Mouse (Mus musculus): ENCODE measurements around the gene Capn7. TPM values are rescaled to one million over a fixed set of nuclear protein-coding genes. Genes with fewer than 3 reads are reported as not detected.
A peak's percentile ranks its signal among the peaks of the same experiment; 100 is the strongest.

Gene Capn7
- total RNA-seq, 2 experiments from 2014 or later: 35.6 to 37.2 TPM

DNA sequence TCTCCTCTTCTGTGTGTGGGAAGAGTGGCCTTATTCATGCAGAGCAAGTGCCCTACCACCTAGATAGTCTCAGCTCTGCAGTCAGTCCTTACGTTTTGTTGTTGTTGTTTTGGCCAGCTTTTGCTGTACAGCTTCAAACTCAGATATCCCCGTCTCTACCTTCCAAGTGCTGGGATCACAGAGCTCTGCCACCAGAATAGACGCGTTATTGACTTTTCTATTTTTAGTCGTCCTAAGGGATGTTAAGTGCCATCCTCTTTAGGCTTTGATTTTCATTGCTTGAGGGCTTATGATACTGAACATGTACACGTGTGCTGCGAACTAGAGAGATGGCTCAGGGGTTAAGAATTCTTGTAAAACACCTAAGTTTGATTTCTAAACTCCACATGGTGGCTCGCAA lies 6.8 kb downstream of the Capn7 start:
- intact Hi-C loops (cut with DNase I): no loop called here
- no peak for DNase-seq (ENCODE audit: low spot score in 2 of 2)

DNA sequence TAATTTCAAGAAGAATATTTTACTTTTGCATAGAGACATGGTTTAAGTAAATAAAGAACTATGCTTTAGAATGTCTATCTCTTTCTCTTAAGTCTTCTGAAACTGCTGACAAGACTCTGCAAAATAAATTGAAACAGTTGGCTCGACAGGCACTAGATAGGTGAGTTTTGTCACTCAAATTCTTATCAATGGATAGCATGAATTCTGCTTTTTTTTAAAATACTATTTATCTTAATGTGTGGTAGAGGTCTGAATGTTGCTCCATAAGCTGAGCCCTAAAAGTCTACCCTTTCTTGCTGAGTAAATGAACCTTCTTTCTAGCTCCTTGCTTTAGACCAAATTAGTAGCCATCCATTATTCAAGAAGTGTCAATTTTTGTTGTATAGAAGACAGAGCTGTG lies 8.9 kb downstream of the Capn7 start:
- intact Hi-C loops (cut with DNase I): no loop called here
- DNase-seq (ENCODE audit: low spot score in 2 of 2): no peak

DNA sequence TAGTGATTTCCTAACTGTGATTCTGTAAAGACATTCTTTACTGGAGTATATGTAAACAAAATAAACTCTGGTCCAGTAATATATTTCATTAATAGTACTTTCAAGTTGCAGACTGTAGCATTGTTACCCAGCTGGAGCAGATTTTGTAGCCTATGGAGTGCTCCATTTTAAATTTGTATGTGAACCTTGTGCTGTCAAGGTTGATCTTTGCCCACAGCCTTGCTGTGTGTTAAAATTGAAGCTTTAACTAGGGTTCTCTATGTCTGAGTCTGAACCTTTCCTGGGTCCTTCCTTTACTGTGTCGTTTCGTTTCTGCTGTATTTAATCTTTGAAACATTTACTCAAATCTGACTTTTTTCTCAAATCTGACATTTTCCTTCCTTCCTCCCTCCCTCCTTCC lies 25.8 kb downstream of the Capn7 start:
- intact Hi-C loops (cut with DNase I): no loop called here
- DNase-seq (ENCODE audit: low spot score in 2 of 2): no peak

DNA sequence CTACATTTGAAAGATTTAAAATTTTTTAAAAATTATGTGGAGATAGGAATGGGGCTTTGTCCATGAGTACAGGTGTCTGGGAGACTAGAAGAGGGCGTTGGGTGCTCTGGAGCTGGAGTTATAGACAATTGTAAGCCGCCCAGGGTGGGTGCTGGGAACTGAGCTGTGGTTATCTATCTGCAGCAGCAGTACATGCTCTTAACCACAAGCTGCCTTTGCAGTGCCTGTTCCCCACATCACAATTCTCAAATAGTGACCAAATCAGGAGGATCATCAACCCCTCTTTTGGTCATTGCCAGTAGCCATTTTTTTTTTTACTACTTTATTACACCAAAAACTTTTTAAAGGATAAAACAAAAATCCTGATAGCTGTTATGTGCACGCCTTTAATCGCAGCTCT lies 28.2 kb downstream of the Capn7 start:
- intact Hi-C loops (cut with DNase I): no loop called here
- DNase-seq (ENCODE audit: low spot score in 2 of 2): no peak

DNA sequence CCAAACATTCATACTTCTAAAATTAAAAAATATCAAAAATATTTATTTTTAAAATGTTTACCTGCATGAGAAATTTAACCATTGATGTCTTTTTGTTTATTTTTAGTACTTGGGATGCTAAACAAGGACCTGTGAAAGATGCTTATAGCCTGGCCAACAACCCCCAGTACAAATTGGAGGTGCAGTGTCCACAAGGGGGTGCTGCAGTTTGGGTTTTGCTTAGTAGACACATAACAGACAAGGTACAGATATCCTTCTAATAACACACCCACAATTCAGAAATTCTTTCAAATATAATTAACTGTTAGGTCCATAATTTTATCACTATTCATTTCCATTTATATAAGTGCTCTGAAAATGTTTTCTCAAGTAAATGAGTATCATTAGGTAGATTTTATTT lies 28.9 kb downstream of the Capn7 start:
- DNase-seq (ENCODE audit: low spot score in 2 of 2): peak in 1 of 2 experiments; percentile 75
- intact Hi-C loops (cut with DNase I): loop anchor here (1.0 to 5.0 kb wide), 2 partner anchors 72 to 107 kb away; partner anchors contain the start of gene Sh3bp5

DNA sequence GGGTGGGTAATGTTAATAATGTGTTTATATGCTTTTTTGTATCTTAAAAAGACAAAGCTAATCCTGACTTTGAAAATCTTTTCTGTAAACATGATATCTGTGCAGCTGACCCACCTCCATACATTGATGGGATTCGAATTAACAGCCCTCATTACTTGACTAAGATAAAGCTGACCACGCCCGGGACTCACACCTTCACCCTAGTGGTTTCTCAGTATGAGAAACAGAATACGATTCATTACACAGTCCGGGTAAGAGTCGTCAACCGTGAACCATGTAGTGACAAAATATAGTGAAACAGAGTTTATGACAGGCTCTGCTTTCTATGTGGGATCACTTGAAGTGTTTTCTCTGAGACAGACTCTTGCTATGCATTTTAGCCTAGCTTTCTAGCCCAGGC lies 31.5 kb downstream of the Capn7 start:
- DNase-seq (ENCODE audit: low spot score in 2 of 2): no peak
- intact Hi-C loops (cut with DNase I): loop anchor here (5.0 kb wide), 1 partner anchor 69 kb away; the partner anchor contains the start of gene Sh3bp5

DNA sequence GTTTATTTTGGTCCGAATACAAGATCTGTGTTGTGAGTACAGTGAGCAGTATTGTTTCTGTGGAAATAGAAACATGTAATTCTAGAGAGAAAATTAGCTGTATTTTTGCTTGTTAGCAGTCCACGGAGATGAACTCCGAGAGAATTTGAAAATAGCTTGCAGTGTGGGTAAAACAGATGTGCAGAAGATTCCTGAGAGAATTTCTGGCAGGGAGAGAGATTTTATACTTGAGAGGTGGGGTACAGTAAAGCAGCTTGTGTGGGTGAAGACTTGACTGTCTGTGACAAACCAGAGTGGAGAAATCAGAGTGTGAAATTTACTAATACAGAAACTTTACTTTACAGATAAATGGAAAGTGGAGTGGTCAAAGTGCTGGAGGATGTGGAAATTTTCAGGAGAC lies 32.9 kb downstream of the Capn7 start:
- DNase-seq (ENCODE audit: low spot score in 2 of 2): no peak
- intact Hi-C loops (cut with DNase I): loop anchor here (5.0 kb wide), 1 partner anchor 68 kb away; the partner anchor contains the start of gene Sh3bp5

DNA sequence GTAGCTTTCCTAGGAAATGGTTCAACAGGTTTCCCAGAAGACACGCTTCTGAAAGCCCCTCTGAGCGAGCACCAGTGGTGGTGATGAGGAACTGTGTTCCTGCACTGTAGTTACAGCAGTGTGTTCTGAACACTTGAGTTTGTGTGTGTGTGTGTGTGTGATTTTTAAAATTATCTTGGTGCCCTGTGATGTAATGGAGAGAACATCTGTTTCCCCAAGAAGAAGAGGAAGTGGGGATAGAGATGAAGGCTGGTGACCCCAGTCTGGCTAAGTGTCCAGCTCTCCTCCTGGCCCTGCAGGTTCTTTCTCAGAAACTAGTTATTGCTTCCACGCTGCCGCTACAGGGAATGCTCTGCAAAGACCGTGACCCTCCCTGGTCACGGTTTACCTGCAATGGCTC lies 38.0 kb downstream of the Capn7 start:
- intact Hi-C loops (cut with DNase I): no loop called here

DNA sequence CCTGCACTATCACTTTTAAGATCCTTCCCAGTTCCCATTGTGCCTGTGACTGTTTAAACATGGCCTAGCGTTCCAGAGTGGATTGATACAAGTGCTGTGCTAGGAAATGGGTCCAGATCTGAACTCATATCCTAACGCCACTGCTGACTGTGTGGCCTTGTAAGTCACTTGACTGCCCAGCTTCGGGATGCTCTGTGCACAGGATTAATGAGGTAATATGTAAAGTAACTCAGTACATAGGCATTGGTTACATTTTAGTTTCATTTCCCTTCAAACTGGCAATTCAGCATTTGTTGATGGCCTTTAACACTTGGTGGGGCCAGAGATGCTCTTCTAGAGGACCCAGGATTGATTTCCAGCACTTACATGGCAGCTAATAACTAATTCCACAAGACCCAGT lies 39.9 kb downstream of the Capn7 start:
- intact Hi-C loops (cut with DNase I): no loop called here
- DNase-seq (ENCODE audit: low spot score in 2 of 2): no peak

More for the DNA sequence above, 38.0 kb downstream of the Capn7 start:
- no peak for DNase-seq (ENCODE audit: low spot score in 2 of 2)

DNA sequence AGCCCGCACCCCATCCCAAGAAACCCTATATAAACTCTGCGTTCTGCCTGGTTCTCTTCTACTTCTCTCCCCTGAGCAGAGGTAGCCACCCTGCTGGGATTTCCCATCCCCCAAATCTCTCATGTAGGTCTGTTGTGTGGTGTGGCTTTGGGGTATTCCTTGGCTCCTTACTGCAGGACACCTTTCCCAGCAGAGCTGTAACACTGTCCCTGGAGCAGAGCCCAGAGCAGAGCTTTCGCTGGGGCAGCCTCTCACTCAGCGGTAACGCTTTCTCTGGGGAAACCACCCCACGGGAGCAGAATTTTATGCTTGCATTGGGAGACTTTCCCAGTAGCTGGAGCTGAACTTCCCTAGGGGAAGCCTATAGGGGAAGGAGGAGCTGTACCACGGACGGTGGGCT lies 45.8 kb downstream of the Capn7 start:
- intact Hi-C loops (cut with DNase I): no loop called here
- peak in 1 of 2 experiments; percentile 50 for DNase-seq (ENCODE audit: low spot score in 2 of 2)

DNA sequence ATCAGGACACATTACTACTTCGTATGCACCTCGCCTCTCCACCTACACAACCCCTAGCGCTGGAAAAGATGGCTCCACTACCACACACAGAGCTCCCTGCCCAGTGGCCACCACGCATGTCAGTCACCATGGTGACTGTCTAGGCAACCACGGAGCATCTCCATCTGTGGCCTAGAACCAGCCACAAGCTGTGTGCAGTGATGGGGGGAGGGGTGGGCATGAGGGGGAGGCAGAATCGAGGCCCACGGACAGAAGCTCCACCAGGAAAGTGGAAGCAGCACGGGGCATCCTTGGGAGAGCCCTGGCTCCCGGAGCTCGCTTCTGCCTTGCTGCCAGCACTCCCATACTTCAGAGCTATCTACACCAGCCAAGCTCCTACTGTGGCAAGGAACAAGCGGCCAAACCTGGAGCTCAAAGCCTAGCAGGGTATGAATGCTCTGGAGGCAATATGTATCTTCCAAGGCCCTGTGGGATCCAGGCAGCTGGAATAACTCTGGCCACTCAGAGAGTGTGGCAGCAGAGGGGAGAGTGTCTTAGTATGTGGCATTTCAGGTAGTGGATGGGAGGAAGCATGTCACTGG lies 47.1 kb downstream of the Capn7 start:
- intact Hi-C loops (cut with DNase I): loop anchor here (2.0 kb wide), 1 partner anchor 21 kb away; no protein-coding TSS in a partner anchor
- DNase-seq (ENCODE audit: low spot score in 2 of 2): peak; percentile 71 to 94

DNA sequence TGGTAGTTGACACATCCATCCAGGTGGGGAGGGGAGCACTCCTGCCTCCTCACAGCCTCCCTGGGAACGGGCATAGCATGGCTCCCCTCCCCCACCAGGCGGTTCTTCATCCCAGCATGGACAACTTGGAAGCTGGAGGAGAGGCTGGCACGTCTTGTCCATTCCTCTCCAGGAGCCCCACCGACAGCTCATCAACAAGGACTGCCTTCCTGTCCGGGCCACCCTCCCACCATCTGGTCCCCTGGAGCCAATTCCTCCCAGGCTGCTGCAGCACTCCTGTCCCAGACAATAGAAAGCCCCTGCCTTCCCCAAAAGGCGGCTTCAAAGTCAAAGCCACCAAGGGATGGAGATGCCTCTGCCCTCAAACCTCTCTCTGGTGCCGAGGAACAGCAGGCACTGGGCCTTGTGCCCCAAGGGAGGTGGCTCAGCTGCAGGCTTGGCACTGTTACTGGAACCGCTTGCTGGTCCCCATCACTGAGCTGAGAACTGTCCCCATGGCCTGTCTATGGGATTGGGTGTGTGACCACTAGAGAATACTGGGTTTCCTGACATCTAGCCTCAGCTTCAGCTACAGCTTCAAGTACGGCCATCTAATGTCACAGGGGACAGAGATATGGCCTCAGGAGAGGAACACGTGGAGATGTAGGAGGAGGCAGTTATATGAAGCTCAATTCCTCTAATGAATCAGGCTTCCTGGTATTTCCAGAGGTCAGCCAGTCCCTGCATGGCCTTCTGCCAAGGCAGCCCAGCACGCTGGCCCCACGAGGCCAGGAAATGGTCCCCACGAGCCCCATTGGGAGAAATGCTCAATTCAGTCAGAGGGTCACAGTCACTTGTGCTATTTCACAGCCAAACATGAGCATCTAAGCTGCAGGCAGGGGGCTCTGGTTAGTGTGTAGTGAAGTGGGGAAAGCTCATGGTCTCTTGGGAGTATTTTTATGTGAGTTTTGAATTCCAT lies 48.2 kb downstream of the Capn7 start:
- DNase-seq (ENCODE audit: low spot score in 2 of 2): no peak
- intact Hi-C loops (cut with DNase I): loop anchor here (2.0 kb wide), 1 partner anchor 20 kb away; no protein-coding TSS in a partner anchor

DNA sequence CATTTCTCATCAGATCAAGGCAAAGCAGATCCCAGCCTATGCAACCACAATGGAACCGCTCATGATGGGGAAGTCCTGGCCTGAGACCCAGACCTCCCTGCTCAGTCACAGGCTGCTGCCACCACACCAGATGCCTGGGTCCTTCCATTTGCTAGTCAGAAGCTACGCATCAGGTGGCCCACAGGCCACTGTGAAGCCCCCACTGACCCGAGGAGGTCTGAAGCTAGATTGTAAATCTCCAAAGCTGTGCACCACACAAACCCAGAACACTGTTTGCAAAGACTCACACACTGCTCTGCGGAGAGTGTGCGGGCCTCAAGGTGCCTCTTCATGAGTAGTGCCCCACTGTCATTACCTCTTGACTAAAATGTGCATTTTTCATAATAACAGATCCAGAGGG lies 49.0 kb downstream of the Capn7 start:
- no peak for DNase-seq (ENCODE audit: low spot score in 2 of 2)
- intact Hi-C loops (cut with DNase I): loop anchor here (2.0 kb wide), 1 partner anchor 19 kb away; no protein-coding TSS in a partner anchor

DNA sequence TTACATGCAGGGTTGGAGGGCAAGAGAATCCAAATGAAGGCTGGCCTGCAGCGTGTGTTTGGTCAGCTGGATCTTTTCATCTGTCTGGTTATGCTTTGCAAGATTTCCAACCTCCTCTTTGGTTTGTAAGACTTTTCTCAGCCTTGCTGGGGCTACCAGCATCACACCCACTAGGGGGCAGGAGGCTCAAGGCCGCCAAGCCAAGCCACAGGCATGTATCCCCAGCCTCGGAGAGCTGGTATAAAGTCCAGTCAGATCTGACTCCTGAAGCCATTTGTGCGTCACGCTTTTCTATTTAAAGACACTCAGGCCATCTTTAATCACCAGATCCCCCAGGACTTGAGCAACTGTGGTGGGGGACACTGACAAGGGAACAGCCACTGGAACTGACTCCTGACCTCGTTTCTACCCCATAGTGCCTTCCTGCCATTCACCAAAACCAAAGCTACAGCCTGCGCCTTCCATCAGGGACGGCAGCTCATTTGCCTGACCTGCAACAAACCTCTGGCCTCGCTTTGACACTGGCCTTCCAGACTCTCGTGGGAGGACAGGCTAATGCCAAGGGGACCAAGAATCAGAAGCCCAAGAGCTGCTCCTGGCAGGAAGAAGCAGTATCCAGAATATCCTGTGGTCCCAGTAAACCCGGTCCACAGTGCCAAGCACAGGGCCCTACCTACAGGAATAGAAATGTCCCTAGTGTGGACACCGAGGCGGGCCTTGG lies 49.7 kb downstream of the Capn7 start:
- DNase-seq (ENCODE audit: low spot score in 2 of 2): peak in 1 of 2 experiments; percentile 77
- intact Hi-C loops (cut with DNase I): loop anchor here (1.0 to 2.0 kb wide), 3 partner anchors 19 to 87 kb away; partner anchors contain the start of gene Sh3bp5

DNA sequence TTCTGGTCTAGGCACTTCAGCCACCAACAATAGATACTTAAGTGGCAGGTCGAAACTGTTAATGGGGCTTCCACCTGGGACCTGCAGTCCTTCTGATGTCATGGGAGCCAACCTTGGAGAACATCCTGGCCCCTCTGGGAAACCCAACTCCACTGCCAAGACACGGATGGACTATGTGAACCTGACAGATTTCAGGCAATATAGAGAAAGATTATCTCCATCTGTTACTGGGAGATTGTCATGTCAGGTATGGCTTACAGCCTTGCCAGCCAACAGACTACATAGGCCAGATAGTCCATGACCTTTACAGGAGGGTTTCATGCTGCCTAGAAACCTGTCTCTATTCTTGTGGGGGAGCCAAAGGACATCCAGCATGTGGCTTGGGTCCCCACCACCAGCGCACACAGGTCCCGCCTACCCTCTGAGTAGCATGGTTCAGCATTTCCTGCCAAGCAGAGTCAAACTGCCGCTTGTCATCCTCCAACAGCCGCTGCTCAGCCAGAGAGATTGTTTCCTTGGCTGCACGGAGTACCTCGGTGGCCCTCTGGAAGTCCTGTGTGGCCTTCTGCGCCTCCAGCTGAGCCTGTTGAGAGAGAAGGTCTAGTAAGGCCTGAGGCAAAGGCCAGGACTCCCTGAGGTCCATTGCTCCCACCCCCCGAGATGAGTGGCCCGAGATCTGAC lies 51.0 kb downstream of the Capn7 start:
- intact Hi-C loops (cut with DNase I): loop anchor here (2.0 kb wide), 1 partner anchor 85 kb away; no protein-coding TSS in a partner anchor
- no peak for DNase-seq (ENCODE audit: low spot score in 2 of 2)

DNA sequence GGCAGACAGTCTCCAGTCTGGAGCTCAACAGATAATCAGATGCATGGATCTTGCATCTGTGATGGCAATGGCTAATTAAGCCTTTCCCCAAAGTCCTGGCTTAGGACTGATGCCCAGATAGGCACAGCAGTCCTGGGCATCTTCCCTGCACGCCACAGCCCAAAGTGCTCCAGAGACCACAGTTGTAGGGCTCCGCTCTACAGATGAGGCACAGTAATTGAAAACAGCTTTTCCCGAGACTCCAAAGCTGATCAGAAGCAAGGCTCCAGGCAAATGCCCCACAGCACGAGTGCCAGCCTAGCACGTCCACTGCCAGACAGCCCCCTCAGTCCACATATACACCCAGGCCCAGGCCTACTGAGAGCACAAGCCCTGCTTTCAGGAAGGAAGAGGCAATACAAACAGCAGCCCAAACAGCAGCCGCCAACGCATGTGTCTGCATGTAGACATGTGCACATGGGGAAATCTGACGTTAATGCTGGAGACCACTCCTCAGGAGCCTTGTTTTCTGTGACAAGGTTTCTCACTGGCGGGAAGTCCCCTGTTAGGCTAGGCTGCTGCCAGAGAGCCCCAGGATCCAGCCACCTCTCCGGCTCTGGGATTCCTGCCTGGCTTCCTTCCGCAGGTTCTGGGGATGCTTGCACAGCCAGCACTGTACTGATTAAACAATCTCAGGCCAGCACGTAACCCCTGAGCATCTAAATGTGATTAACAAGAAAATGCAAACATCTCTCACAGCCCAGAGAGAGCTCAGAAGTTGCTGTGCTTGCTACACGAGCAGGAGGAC lies 51.8 kb downstream of the Capn7 start:
- DNase-seq (ENCODE audit: low spot score in 2 of 2): no peak
- intact Hi-C loops (cut with DNase I): no loop called here

DNA sequence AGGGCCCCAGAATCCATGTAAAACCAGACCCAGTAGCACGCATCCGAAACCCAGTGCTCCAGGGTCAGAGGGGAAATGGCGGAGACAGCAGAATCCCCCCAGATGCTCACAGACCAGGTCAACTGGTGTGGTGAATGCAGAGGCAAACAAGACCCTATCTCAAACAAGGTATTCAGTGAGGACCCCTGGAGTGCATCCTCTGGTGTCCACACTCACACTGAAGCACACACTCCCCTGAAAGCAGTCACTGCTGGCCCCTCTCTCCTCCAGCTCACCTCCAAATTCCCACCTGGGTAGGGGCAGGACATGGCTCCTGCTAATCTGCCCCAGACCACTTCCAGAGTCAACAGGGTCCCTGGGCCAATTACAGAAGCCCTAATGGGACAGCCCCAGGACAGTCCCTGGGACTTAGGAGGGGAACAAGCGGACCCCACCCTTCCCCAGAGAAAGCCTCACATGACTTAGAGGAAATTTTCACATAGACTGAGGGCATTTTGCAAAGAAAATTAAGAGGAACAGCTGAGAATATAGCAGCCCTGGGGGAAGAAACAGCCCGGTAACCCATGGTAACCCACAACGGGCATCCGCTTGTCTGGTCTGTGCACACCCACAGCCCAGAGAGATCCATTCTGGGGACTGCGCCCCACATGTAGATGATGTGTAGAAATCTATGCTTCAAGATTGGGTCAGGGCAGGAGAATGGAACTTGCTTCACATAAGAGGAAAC lies 53.1 kb downstream of the Capn7 start:
- DNase-seq (ENCODE audit: low spot score in 2 of 2): no peak
- intact Hi-C loops (cut with DNase I): no loop called here

DNA sequence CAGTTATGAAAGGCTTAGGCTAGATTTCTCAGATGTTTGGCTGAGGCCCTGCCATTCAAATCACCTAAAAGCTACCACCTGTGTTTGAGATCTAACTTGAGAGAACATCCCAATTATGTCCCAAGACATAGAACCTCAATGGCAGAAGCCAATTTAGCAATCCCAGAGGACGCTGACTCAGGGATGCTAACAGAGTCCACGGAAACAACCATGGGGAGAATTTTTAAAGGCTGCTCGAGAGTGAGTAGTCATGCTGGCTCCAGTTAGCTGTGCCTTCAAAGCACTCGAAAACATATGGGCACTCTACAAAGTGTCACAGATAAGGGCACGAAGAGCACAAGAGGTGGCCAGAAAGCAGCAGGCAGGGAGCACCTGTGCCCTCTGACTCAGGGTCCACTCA lies 55.9 kb downstream of the Capn7 start:
- intact Hi-C loops (cut with DNase I): no loop called here
- peak in 1 of 2 experiments; percentile 42 for DNase-seq (ENCODE audit: low spot score in 2 of 2)
